Mouse (Mus musculus) neural tube, embryonic 14.5 days (tissue): Measurements from ENCODE around the gene Fmo1. TPM values are rescaled to one million over a fixed set of nuclear protein-coding genes. Genes with fewer than 3 reads are reported as not detected.

ENCODE experiments used
- ATAC-seq: fragments of 200-750 bp; cut with Nextera tagmentation; 2 replicates; pipeline ENCODE4 v1.8.0; 2017; ENCODE audit warnings: low read depth, mild to moderate bottlenecking, moderate TSS enrichment, moderate library complexity
- H3K27ac ChIP-seq: fragments of 300-500 bp; sonication (generic); 2 replicates; pipeline ENCODE4 v1.5.1; 2014; ENCODE audit warnings: low read depth, mild to moderate bottlenecking, control low read depth, low read length, moderate library complexity, mixed read lengths
- H3K27me3 ChIP-seq: fragments of 300-500 bp; sonication (generic); 2 replicates; pipeline ENCODE4 v1.6.1; 2014; ENCODE audit warnings: low read length; ENCODE audit not compliant: control insufficient read depth, insufficient read depth
- H3K36me3 ChIP-seq: fragments of 300-500 bp; sonication (generic); 2 replicates; pipeline ENCODE4 v1.6.1; 2014; ENCODE audit warnings: low read length, mixed read lengths; ENCODE audit not compliant: control insufficient read depth, insufficient read depth
- H3K4me1 ChIP-seq: fragments of 300-500 bp; sonication (generic); 2 replicates; pipeline ENCODE4 v1.6.1; 2014; ENCODE audit warnings: low read length; ENCODE audit not compliant: control insufficient read depth, insufficient read depth
- H3K4me2 ChIP-seq: fragments of 300-500 bp; sonication (generic); 2 replicates; pipeline ENCODE4 v1.6.1; 2014; ENCODE audit warnings: mild to moderate bottlenecking, low read depth, low read length, control low read depth
- H3K4me3 ChIP-seq: fragments of 300-500 bp; sonication (generic); 2 replicates; pipeline ENCODE4 v1.5.1; 2014; ENCODE audit warnings: low read depth, low read length, control low read depth, mixed read lengths
- H3K9ac ChIP-seq: fragments of 300-500 bp; sonication (generic); replicated peaks from 2 replicates; pipeline ENCODE4 v1.6.1; 2014; ENCODE audit warnings: low read depth, mild to moderate bottlenecking, control low read depth, low read length, mixed read lengths
- H3K9me3 ChIP-seq: fragments of 300-500 bp; sonication (generic); 2 replicates; pipeline ENCODE4 v1.6.1; 2016; ENCODE audit warnings: low read length; ENCODE audit not compliant: control insufficient read depth
- WGBS: fragments of 180-500 bp; shearing (Covaris S2); extraction: QIAGEN DNeasy Blood & Tissue Kit; methylation state at CpG from one replicate; pipeline ENCODE4 v1.1.7; 2014; 5-methylcytosine and 5-hydroxymethylcytosine counted together
- polyA plus RNA-seq: library from polyadenylated mRNA; unstranded; fragments of >200 nt; fragmentation: Nextera tagmentation; extraction: Ambion mirVana; gene quantifications from 2 replicates; pipeline ENCODE4 v1.2.1, GENCODE M21; 2014

Fmo1 gene
- polyA plus RNA-seq, 1 experiment from 2014 or later = 9.1 TPM

DNA sequence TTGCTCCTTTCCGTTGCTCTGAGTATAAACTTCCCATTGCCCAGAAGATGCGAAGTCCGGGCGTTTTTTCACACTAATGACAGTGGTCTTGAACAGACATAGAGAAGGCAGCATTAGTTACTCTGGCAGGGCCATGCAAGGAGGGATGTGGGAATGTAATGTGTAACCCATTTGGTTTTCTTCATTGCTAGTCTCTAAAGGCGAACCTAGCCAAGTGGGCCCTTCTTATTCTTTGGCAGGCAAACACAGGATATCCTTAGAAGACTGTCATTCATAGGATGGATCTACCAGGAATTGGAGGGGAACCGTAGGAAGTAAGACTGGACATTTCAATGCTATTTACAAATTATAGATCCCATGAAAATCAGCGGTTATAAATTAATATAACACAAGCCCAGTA lies 21.2 kb upstream of the Fmo1 start:
- Histone ChIP-seq H3K9me3 (no peaks in the 10 kb centered on the region), H3K27me3 (no peaks in the 10 kb centered on the region), H3K4me2 (no peak overlapping the region), H3K4me1 (no peaks in the 10 kb centered on the region), H3K36me3 (no peaks in the 10 kb centered on the region), H3K9ac (no peak overlapping the region), H3K27ac (no peak overlapping the region), H3K4me3 (no peak overlapping the region)
- ATAC-seq = no peak
- 93% methylated on average over 7 of the region's 7 CpGs for WGBS

DNA sequence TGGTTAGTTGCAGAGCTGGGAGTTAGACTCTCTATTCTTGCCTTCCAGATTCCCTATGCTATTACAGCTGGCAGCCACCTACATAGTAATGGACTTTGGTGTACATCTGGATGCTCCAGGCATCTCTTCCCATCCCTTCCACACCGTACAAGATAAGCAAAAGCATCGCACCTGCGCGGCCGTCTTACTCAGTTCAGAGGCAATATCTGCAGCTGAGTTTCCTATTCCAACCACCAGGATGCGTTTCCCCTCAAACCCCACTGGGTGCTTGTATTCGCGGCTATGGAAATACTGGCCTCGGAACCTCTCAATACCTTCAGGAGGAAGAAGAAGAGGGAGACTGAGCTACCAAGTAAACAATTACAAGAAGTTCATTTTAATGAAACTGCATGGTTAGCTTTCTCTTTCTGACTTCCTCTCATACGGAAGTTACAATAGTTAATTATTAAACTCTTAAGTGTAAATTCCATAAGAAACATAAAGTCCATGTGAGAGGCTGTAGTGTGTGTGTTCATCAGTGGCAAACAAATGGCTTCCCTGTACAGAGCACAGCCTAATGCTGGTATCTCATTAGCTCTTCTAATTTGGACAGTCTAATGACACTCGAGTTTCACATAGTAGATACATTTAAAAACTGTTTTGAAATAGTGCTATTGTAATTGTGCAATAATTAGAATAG lies 19.9 kb upstream of the Fmo1 start:
- 87% methylated on average over 11 of the region's 11 CpGs for WGBS

DNA sequence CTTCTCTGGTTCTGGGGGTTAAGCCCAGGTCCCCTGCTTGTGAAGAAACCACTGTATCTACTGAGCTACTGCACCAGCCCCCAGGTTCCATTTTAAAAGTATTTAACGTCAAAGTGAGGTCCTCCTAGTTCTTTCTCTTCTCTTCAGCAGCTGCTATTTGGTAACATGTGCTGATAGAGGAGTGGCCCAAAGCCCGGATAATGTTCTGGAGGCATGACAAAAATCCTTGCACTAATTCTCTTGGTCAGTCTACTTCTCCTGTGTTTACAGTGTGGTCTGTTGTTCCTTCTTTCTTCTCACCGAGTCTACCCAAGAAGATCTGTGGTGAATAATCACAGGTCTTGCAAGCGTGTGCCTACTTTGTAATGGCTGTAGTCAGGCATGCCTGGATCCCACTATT lies 16.3 kb upstream of the Fmo1 start:
- H3K9me3 ChIP-seq = no peaks in the 10 kb centered on the region
- H3K9ac ChIP-seq = no peak overlapping the region
- H3K4me3 ChIP-seq = no peak overlapping the region
- WGBS = 83% methylated on average over 4 of the region's 4 CpGs
- H3K27ac ChIP-seq = no peak overlapping the region
- H3K4me2 ChIP-seq = no peak overlapping the region
- H3K27me3 ChIP-seq = no peaks in the 10 kb centered on the region
- ATAC-seq = no peak
- H3K36me3 ChIP-seq = no peaks in the 10 kb centered on the region
- H3K4me1 ChIP-seq = no peaks in the 10 kb centered on the region

More for the DNA sequence above, 19.9 kb upstream of the Fmo1 start:
- H3K27ac ChIP-seq = no peak overlapping the region
- no peaks in the 10 kb centered on the region for H3K36me3 ChIP-seq
- H3K4me1 ChIP-seq = no peaks in the 10 kb centered on the region
- no peaks in the 10 kb centered on the region for H3K27me3 ChIP-seq
- no peaks in the 10 kb centered on the region for H3K9me3 ChIP-seq
- no peak overlapping the region for H3K4me3 ChIP-seq
- no peak for ATAC-seq
- H3K9ac ChIP-seq = no peak overlapping the region
- no peak overlapping the region for H3K4me2 ChIP-seq

DNA sequence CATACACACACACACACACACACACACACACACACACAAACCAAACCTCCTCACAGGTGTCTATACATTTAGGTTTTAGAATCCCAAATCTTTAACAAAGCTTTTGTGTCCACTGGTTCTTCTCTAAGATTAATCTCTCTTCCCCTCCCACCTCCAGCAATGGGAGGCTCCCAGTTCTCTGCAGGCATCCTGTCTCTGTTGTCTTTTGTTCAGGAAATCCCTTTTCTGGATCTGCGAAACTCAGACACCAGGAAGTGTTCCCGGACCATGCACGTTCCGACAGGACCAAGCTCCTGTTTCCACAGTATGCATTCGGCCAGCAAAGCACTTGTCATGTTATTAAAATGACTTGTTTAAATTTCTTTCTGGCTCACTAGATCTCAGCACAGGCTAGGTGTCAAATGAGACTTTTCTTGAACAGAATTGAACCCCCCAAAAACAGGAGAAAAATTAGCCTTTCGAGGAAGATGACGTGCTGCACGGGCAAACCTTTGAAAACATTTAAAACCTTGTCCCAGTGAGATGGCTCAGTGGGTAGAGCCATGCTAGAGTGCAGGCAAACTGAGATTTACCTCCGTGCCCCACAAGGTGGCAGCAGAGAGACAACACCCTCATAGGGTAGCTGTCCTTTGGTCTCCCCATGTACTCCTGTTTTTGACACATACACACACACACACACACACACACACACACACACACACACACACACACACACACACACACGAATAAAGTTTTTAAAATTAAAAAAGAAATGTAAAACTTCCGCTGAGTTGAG lies 13.4 kb upstream of the Fmo1 start:
- Histone ChIP-seq H3K9ac (no peak overlapping the region), H3K4me3 (no peak overlapping the region), H3K4me2 (no peak overlapping the region), H3K9me3 (no peaks in the 10 kb centered on the region), H3K4me1 (no peaks in the 10 kb centered on the region), H3K36me3 (no peaks in the 10 kb centered on the region), H3K27me3 (no peaks in the 10 kb centered on the region), H3K27ac (no peak overlapping the region)
- no peak for ATAC-seq
- WGBS = 66% methylated on average over 11 of the region's 11 CpGs

DNA sequence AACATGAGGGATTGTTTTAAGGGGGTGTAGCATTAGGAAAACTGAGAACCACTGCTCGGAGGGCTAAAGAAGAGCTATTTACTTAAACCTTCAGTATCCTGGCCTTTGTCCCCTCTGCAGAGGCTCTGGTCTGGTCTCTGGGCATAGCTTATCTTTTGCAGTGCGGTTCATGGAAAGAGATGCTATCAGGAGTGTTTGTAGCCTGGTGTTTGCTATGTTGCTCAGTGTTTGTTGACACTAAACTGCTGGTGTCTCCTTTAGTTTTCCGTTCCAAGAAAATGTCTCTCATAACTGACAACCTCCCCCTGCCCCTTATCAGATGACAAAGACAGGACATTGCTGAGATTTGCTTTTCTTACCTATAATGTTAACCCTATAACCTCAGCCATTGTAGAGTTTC lies 8.7 kb upstream of the Fmo1 start:
- Histone ChIP-seq H3K9me3 (no peaks in the 10 kb centered on the region), H3K27ac (no peak overlapping the region), H3K4me2 (no peak overlapping the region), H3K36me3 (no peaks in the 10 kb centered on the region), H3K4me3 (no peak overlapping the region), H3K27me3 (no peaks in the 10 kb centered on the region), H3K9ac (no peak overlapping the region), H3K4me1 (no peaks in the 10 kb centered on the region)
- no peak for ATAC-seq
- WGBS = 85% methylated on average over 3 of the region's 3 CpGs

DNA sequence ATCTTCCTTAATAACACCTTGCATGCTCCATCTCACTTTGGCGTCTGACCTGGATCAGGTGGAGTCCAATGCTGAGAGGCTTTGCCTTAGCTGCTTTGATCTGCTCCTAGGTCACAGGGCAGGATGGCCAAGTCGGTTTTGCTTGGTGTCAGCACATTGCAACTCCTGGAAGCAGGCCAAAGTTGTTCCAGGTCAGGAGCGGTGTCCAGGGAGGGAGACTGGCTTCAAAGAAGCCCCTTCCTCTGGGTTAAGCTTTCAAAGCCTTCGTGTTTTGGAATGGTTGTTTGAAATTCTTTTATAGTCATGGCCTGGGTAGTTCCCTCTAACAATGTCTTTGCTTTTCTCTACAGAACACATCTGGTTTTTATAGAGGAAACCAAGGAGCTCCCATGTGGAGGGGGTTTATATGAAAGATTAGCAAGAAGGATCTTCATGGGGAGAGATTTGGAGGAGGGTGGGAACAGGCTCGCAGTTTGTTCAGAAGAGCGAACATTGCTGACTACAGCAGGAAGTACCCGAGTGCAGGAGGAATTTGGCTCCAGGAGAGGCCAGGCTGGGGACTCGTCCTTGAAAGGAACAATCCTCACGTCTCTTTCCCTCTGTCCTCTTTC lies 5.4 kb upstream of the Fmo1 start:
- 64% methylated on average over 9 of the region's 9 CpGs for WGBS
- Histone ChIP-seq H3K27ac (no peak overlapping the region), H3K4me2 (no peak overlapping the region), H3K27me3 (no peaks in the 10 kb centered on the region), H3K4me1 (no peaks in the 10 kb centered on the region), H3K9me3 (no peaks in the 10 kb centered on the region), H3K9ac (no peak overlapping the region), H3K36me3 (no peaks in the 10 kb centered on the region), H3K4me3 (no peak overlapping the region)
- peak; percentile 31; the same call in 1 of the 2 replicates for ATAC-seq

DNA sequence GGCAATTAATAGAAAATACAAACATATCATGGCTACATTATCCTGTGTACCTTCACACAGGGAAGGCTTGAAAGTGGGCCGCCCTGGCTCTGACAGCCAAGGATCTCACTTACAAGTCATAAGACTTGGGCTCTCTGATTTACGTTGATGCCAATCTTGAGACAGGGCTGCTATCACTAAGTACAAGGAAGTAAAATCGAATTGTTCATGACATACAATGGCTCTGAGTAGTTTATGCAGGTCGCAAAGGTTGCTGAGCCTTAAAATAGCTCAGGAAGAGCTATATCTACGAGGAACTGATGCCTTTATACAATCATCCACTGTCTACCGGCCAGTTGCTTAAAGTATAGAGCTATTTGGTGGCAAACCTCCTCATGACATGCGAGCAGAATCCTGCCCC lies 4.6 kb upstream of the Fmo1 start:
- Histone ChIP-seq H3K4me2 (no peak overlapping the region), H3K9me3 (no peaks in the 10 kb centered on the region), H3K9ac (no peak overlapping the region), H3K27ac (no peak overlapping the region), H3K36me3 (no peaks in the 10 kb centered on the region), H3K27me3 (no peaks in the 10 kb centered on the region), H3K4me3 (no peak overlapping the region), H3K4me1 (no peaks in the 10 kb centered on the region)
- 83% methylated on average over 7 of the region's 7 CpGs for WGBS
- ATAC-seq = no peak

DNA sequence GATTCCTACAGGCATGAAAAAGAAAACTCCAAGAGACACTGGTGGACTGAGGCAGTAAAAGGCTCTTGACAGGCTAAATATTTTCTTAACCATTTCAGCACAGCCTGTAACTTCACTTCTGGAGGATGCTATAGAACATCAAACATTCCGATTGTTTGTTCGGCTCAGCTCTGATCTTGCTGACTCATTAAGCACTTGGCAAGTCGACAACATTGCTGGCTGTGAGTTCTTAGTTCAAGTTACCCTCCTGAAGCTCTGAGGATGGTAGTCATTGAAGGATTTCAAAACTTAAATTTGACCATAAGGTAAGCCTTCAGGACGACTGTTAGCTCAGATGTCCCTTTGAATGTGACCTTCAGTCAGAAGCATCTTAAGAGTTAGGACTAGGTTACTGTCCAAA lies 986 bp upstream of the Fmo1 start:
- H3K9me3 ChIP-seq = no peaks in the 10 kb centered on the region
- 84% methylated on average over 4 of the region's 4 CpGs for WGBS
- no peak overlapping the region for H3K27ac ChIP-seq
- no peak overlapping the region for H3K9ac ChIP-seq
- no peak for ATAC-seq
- no peak overlapping the region for H3K4me2 ChIP-seq
- H3K36me3 ChIP-seq = no peaks in the 10 kb centered on the region
- H3K4me1 ChIP-seq = no peaks in the 10 kb centered on the region
- no peak overlapping the region for H3K4me3 ChIP-seq
- H3K27me3 ChIP-seq = no peaks in the 10 kb centered on the region

DNA sequence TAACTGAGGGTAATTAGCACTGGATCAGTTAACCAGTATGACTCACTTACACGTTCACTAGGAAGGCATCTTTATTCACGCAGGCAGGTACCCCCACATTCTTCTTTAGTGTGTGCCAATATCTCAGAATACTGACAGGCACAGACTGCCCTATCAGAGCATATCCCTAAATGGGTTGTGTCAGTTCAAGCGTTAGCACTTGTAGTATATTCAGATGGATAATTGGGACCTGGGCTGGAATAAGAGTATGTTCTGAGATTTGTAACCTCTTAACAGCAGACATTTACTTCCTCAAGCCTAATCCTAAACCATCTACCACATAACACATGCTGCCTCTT lies 948 bp downstream of the Fmo1 start:
- H3K9me3 ChIP-seq = no peaks in the 10 kb centered on the region
- no peak overlapping the region for H3K9ac ChIP-seq
- no peaks in the 10 kb centered on the region for H3K27me3 ChIP-seq
- no peak overlapping the region for H3K4me2 ChIP-seq
- no peaks in the 10 kb centered on the region for H3K36me3 ChIP-seq
- WGBS = 77% methylated on average over 3 of the region's 3 CpGs
- H3K27ac ChIP-seq = no peak overlapping the region
- H3K4me1 ChIP-seq = no peaks in the 10 kb centered on the region
- no peak overlapping the region for H3K4me3 ChIP-seq
- ATAC-seq = no peak
